Mouse (Mus musculus) heart, embryonic 13.5 days (tissue): Measurements from ENCODE around the gene Ppp1r1b. TPM values are rescaled to one million over a fixed set of nuclear protein-coding genes. Genes with fewer than 3 reads are reported as not detected.
A peak's percentile ranks its signal among the peaks of the same experiment; 100 is the strongest.

ENCODE experiments used
- ATAC-seq: fragments of 200-750 bp; cut with Nextera tagmentation; 2 replicates; pipeline ENCODE4 v1.8.0; 2017; ENCODE audit warnings: moderate TSS enrichment; ENCODE audit not compliant: insufficient number of reproducible peaks, low FRiP score, low TSS enrichment; ENCODE audit errors: extremely low read depth
- H3K27ac ChIP-seq: fragments of 300-500 bp; sonication (generic); replicated peaks from 2 replicates; pipeline ENCODE4 v1.5.1; 2015; ENCODE audit warnings: moderate library complexity, mild to moderate bottlenecking, inconsistent platforms
- H3K27me3 ChIP-seq: fragments of 300-500 bp; sonication (generic); replicated peaks from 2 replicates; pipeline ENCODE4 v1.6.1; 2015; ENCODE audit warnings: mild to moderate bottlenecking, inconsistent platforms
- H3K36me3 ChIP-seq: fragments of 300-500 bp; sonication (generic); 2 replicates; pipeline ENCODE4 v1.6.1; 2015; ENCODE audit warnings: mild to moderate bottlenecking, inconsistent platforms
- H3K4me1 ChIP-seq: fragments of 300-500 bp; sonication (generic); 2 replicates; pipeline ENCODE4 v1.6.1; 2015; ENCODE audit warnings: inconsistent platforms
- H3K4me2 ChIP-seq: fragments of 300-500 bp; sonication (generic); 2 replicates; pipeline ENCODE4 v1.6.1; 2015; ENCODE audit warnings: inconsistent platforms, mild to moderate bottlenecking, moderate library complexity
- H3K4me3 ChIP-seq: fragments of 300-500 bp; sonication (generic); 2 replicates; pipeline ENCODE4 v1.5.1; 2015; ENCODE audit warnings: moderate library complexity, mild to moderate bottlenecking, inconsistent platforms
- H3K9ac ChIP-seq: fragments of 300-500 bp; sonication (generic); 2 replicates; pipeline ENCODE4 v1.6.1; 2015; ENCODE audit warnings: inconsistent platforms, mild to moderate bottlenecking, moderate library complexity
- H3K9me3 ChIP-seq: fragments of 300-500 bp; sonication (generic); 2 replicates; pipeline ENCODE4 v1.6.1; 2016; ENCODE audit warnings: inconsistent platforms
- WGBS: fragments of 180-500 bp; shearing (Covaris S2); methylation state at CpG from one replicate; pipeline ENCODE4 v1.1.7; 2015; ENCODE audit warnings: mixed read lengths; 5-methylcytosine and 5-hydroxymethylcytosine counted together
- polyA plus RNA-seq: library from polyadenylated mRNA; unstranded; fragments of >200 nt; fragmentation: Nextera tagmentation; extraction: Ambion mirVana; gene quantifications from 2 replicates; pipeline ENCODE4 v1.2.1, GENCODE M21; 2015

Ppp1r1b gene
- polyA plus RNA-seq, 1 experiment from 2014 or later, result 40.5 TPM

GRCm38 (mm10) chr11:98338507-98338961 is 9.7 kb upstream of the Ppp1r1b start:
- no peaks in the 10 kb centered on the region for H3K36me3 ChIP-seq
- H3K27ac ChIP-seq, result no peak overlapping the region
- peaks cover 31% of the 10 kb centered on the region for H3K4me1 ChIP-seq
- no peaks in the 10 kb centered on the region for H3K9me3 ChIP-seq
- H3K4me3 ChIP-seq, result peak overlapping the region; percentile 65
- under 1% methylated on average over 41 of the region's 57 CpGs for WGBS
- peaks cover 89% of the 10 kb centered on the region for H3K27me3 ChIP-seq
- peak overlapping the region; percentile 81 for H3K9ac ChIP-seq
- no peak for ATAC-seq
- H3K4me2 ChIP-seq, result peak overlapping the region; percentile 96

- H3K9ac ChIP-seq, result peak overlapping the region; percentile 81
- H3K4me1 ChIP-seq, result peaks cover 31% of the 10 kb centered on the region
- H3K27me3 ChIP-seq, result peaks cover 89% of the 10 kb centered on the region
- no peaks in the 10 kb centered on the region for H3K36me3 ChIP-seq
- no peak for ATAC-seq
- H3K27ac ChIP-seq, result no peak overlapping the region
- H3K4me3 ChIP-seq, result peak overlapping the region; percentile 65
- peak overlapping the region; percentile 96 for H3K4me2 ChIP-seq
- no peaks in the 10 kb centered on the region for H3K9me3 ChIP-seq
- WGBS, result under 1% methylated on average over 19 of the region's 19 CpGs
Measured at GRCm38 (mm10) chr11:98339071-98339501, 9.1 kb upstream of the Ppp1r1b start.

- 13% methylated on average over 11 of the region's 11 CpGs for WGBS
- peak overlapping the region; percentile 81 for H3K9ac ChIP-seq
- ATAC-seq, result no peak
Measured at GRCm38 (mm10) chr11:98339679-98340287, 8.4 kb upstream of the Ppp1r1b start.

GRCm38 (mm10) chr11:98340597-98340996 is 7.6 kb upstream of the Ppp1r1b start:
- ATAC-seq, result no peak
- H3K9me3 ChIP-seq, result no peaks in the 10 kb centered on the region
- no peak overlapping the region for H3K27ac ChIP-seq
- no peak overlapping the region for H3K4me3 ChIP-seq
- no peaks in the 10 kb centered on the region for H3K36me3 ChIP-seq
- WGBS, result 11% methylated on average over 4 of the region's 4 CpGs
- H3K27me3 ChIP-seq, result peaks cover 86% of the 10 kb centered on the region
- H3K9ac ChIP-seq, result no peak overlapping the region
- H3K4me1 ChIP-seq, result peaks cover 28% of the 10 kb centered on the region
- no peak overlapping the region for H3K4me2 ChIP-seq

More at GRCm38 (mm10) chr11:98339679-98340287, 8.4 kb upstream of the Ppp1r1b start:
- H3K4me3 ChIP-seq, result peak overlapping the region; percentile 65
- peak overlapping the region; percentile 96 for H3K4me2 ChIP-seq
- peaks cover 26% of the 10 kb centered on the region for H3K4me1 ChIP-seq
- H3K36me3 ChIP-seq, result no peaks in the 10 kb centered on the region
- peaks cover 87% of the 10 kb centered on the region for H3K27me3 ChIP-seq
- no peaks in the 10 kb centered on the region for H3K9me3 ChIP-seq
- H3K27ac ChIP-seq, result no peak overlapping the region

- Histone ChIP-seq H3K4me2 (no peak overlapping the region), H3K9ac (no peak overlapping the region), H3K4me1 (peaks cover 32% of the 10 kb centered on the region), H3K4me3 (no peak overlapping the region), H3K9me3 (no peaks in the 10 kb centered on the region), H3K36me3 (no peaks in the 10 kb centered on the region), H3K27ac (no peak overlapping the region), H3K27me3 (peaks cover 84% of the 10 kb centered on the region)
- 54% methylated on average over 4 of the region's 4 CpGs for WGBS
- no peak for ATAC-seq
Measured at GRCm38 (mm10) chr11:98341174-98341573, 7.0 kb upstream of the Ppp1r1b start.

GRCm38 (mm10) chr11:98342000-98342945 is 5.9 kb upstream of the Ppp1r1b start:
- peaks cover 84% of the 10 kb centered on the region for H3K27me3 ChIP-seq
- no peaks in the 10 kb centered on the region for H3K9me3 ChIP-seq
- H3K4me1 ChIP-seq, result peaks cover 43% of the 10 kb centered on the region
- no peak for ATAC-seq
- peak overlapping the region; percentile 54 for H3K4me3 ChIP-seq
- peak overlapping the region; percentile 82 for H3K4me2 ChIP-seq
- H3K9ac ChIP-seq, result peak overlapping the region; percentile 79
- 4% methylated on average over 29 of the region's 29 CpGs for WGBS
- H3K27ac ChIP-seq, result no peak overlapping the region
- H3K36me3 ChIP-seq, result no peaks in the 10 kb centered on the region

- peaks cover 60% of the 10 kb centered on the region for H3K4me1 ChIP-seq
- H3K27me3 ChIP-seq, result peaks cover 84% of the 10 kb centered on the region
- ATAC-seq, result no peak
- peak overlapping the region; percentile 40 for H3K4me3 ChIP-seq
- 3% methylated on average over 14 of the region's 14 CpGs for WGBS
- no peaks in the 10 kb centered on the region for H3K36me3 ChIP-seq
- peak overlapping the region; percentile 67 for H3K4me2 ChIP-seq
- no peak overlapping the region for H3K27ac ChIP-seq
- peak overlapping the region; percentile 71 for H3K9ac ChIP-seq
- H3K9me3 ChIP-seq, result no peaks in the 10 kb centered on the region
Measured at GRCm38 (mm10) chr11:98345253-98345652, 3.0 kb upstream of the Ppp1r1b start.

GRCm38 (mm10) chr11:98346168-98346567 is 2.0 kb upstream of the Ppp1r1b start:
- peaks cover 86% of the 10 kb centered on the region for H3K27me3 ChIP-seq
- ATAC-seq, result no peak

GRCm38 (mm10) chr11:98347385-98348082 is 670 bp upstream of the Ppp1r1b start:
- peaks cover 86% of the 10 kb centered on the region for H3K27me3 ChIP-seq
- peak overlapping the region; percentile 94 for H3K4me2 ChIP-seq
- WGBS, result 10% methylated on average over 12 of the region's 12 CpGs
- no peaks in the 10 kb centered on the region for H3K36me3 ChIP-seq
- H3K27ac ChIP-seq, result no peak overlapping the region
- peak overlapping the region; percentile 69 for H3K4me3 ChIP-seq
- H3K9ac ChIP-seq, result peak overlapping the region; percentile 80; the same call in 1 of the 2 replicates
- ATAC-seq, result no peak
- H3K9me3 ChIP-seq, result no peaks in the 10 kb centered on the region
- H3K4me1 ChIP-seq, result peaks cover 55% of the 10 kb centered on the region

More at GRCm38 (mm10) chr11:98346168-98346567, 2.0 kb upstream of the Ppp1r1b start:
- H3K9me3 ChIP-seq, result no peaks in the 10 kb centered on the region
- peak overlapping the region; percentile 67; the same call in 1 of the 2 replicates for H3K4me2 ChIP-seq
- WGBS, result 21% methylated on average over 9 of the region's 9 CpGs
- no peak overlapping the region for H3K4me3 ChIP-seq
- no peak overlapping the region for H3K27ac ChIP-seq
- H3K4me1 ChIP-seq, result peaks cover 62% of the 10 kb centered on the region
- 0 out of 2 replicates have a peak overlapping the region, but pooled peaks have one; percentile 47 for H3K9ac ChIP-seq
- H3K36me3 ChIP-seq, result no peaks in the 10 kb centered on the region

- H3K36me3 ChIP-seq, result no peaks in the 10 kb centered on the region
- peak overlapping the region; percentile 69 for H3K4me3 ChIP-seq
- peaks cover 95% of the 10 kb centered on the region for H3K27me3 ChIP-seq
- WGBS, result 9% methylated on average over 9 of the region's 9 CpGs
- peaks cover 52% of the 10 kb centered on the region for H3K4me1 ChIP-seq
- H3K4me2 ChIP-seq, result peak overlapping the region; percentile 94
- no peaks in the 10 kb centered on the region for H3K9me3 ChIP-seq
- H3K27ac ChIP-seq, result no peak overlapping the region
- peak overlapping the region; percentile 80 for H3K9ac ChIP-seq
- ATAC-seq, result no peak
Measured at GRCm38 (mm10) chr11:98349308-98349707, 1.1 kb downstream of the Ppp1r1b start.
